Mouse (Mus musculus) CH12.LX (cell line): ENCODE results near the gene Tspan15. TPM values are rescaled to one million over a fixed set of nuclear protein-coding genes. Genes with fewer than 3 reads are reported as not detected.

Source experiments
- DNase-seq: peaks from one replicate; pipeline ENCODE4 v3.0.0-alpha.2; 2013; ENCODE audit errors: extremely low read depth
- H3K27ac ChIP-seq: 2 replicates; pipeline ENCODE4 v1.5.1; 2012; ENCODE audit warnings: low read depth, mild to moderate bottlenecking, control low read depth, moderate library complexity; ENCODE audit not compliant: insufficient read depth
- H3K27me3 ChIP-seq: replicated peaks from 2 replicates; pipeline ENCODE3; 2012; ENCODE audit warnings: inconsistent platforms
- H3K36me3 ChIP-seq, 2 experiments: replicated peaks in 1 of 2; 2 replicates each; pipeline versions ENCODE3 to v1.6.1; 2012; ENCODE audit warnings: inconsistent platforms in 1 of 2, low read length in 1 of 2, mild to moderate bottlenecking in 1 of 2, mixed read lengths in 1 of 2, moderate library complexity in 1 of 2; ENCODE audit not compliant: control insufficient read depth in 1 of 2, insufficient read depth in 1 of 2
- H3K4me1 ChIP-seq, 2 experiments: 2 replicates each; pipeline ENCODE4 v1.6.1; 2012; ENCODE audit warnings: inconsistent platforms in 1 of 2, moderate library complexity in 1 of 2; ENCODE audit not compliant: insufficient read depth in 2 of 2, control insufficient read depth in 1 of 2
- H3K4me2 ChIP-seq: 2 replicates; pipeline ENCODE4 v1.6.1; 2012; ENCODE audit warnings: low read depth, mild to moderate bottlenecking, control low read depth; ENCODE audit not compliant: poor library complexity, insufficient read depth, severe bottlenecking
- H3K4me3 ChIP-seq, 3 experiments: fragments of 150-350 bp in 1 of 3; sonication (generic) in 1 of 3; replicated peaks in 1 of 3; 2 replicates each; pipeline versions ENCODE3 to v1.5.1; 2011 to 2012; ENCODE audit warnings: low read depth in 2 of 3, low read length in 2 of 3, mild to moderate bottlenecking in 2 of 3, moderate library complexity in 2 of 3, control low read depth in 1 of 3, improper control_type of control experiment in 1 of 3, inconsistent platforms in 1 of 3, mixed read lengths in 1 of 3; ENCODE audit not compliant: poor library complexity in 1 of 3
- H3K79me2 ChIP-seq: replicated peaks from 2 replicates; pipeline ENCODE4 v1.6.1; 2012; ENCODE audit warnings: mild to moderate bottlenecking, moderate library complexity; ENCODE audit not compliant: control insufficient read depth, poor library complexity, insufficient read depth, severe bottlenecking; ENCODE audit errors: extremely low read depth
- H3K9ac ChIP-seq: 2 replicates; pipeline ENCODE4 v1.6.1; 2012; ENCODE audit warnings: low read depth, mild to moderate bottlenecking, control low read depth, moderate library complexity; ENCODE audit not compliant: insufficient read depth
- H3K9me3 ChIP-seq: replicated peaks from 2 replicates; pipeline ENCODE3; 2012; ENCODE audit warnings: low read length, inconsistent platforms, mixed read lengths
- CHD1 ChIP-seq: IDR thresholded peaks from 2 replicates; pipeline ENCODE4 v1.6.1; 2012; ENCODE audit warnings: low read depth, low read length, improper control_type of control experiment, inconsistent platforms
- ELF1 ChIP-seq: IDR thresholded peaks from 2 replicates; pipeline ENCODE4 v1.6.1; 2014; ENCODE audit warnings: low read depth, mild to moderate bottlenecking, inconsistent platforms, low read length, improper control_type of control experiment
- HCFC1 ChIP-seq: IDR thresholded peaks from 2 replicates; pipeline ENCODE4 v1.6.1; 2012; ENCODE audit warnings: low read depth, mild to moderate bottlenecking, inconsistent platforms, low read length, improper control_type of control experiment
- IRF4 ChIP-seq: IDR thresholded peaks from 2 replicates; pipeline ENCODE4 v1.6.1; 2014; ENCODE audit warnings: low read depth, mild to moderate bottlenecking, inconsistent platforms, low read length, improper control_type of control experiment
- KAT2A ChIP-seq: IDR thresholded peaks from 2 replicates; pipeline ENCODE4 v1.6.1; 2012; ENCODE audit warnings: low read length, improper control_type of control experiment, inconsistent platforms; ENCODE audit not compliant: insufficient replicate concordance
- PAX5 ChIP-seq: IDR thresholded peaks from 2 replicates; pipeline ENCODE4 v1.6.1; 2012; ENCODE audit warnings: low read length, inconsistent platforms, mixed read lengths
- POLR2A ChIP-seq: IDR thresholded peaks from 2 replicates; pipeline ENCODE4 v1.6.1; 2011; ENCODE audit warnings: low read depth, mild to moderate bottlenecking, improper control_type of control experiment, low read length
- POLR2AphosphoS2 ChIP-seq: IDR thresholded peaks from 2 replicates; pipeline ENCODE4 v1.6.1; 2011; ENCODE audit warnings: low read depth, low read length, improper control_type of control experiment
- RCOR1 ChIP-seq: conservative IDR thresholded peaks from 2 replicates; pipeline ENCODE4 v1.6.1; 2012; ENCODE audit warnings: low read depth, mild to moderate bottlenecking, inconsistent platforms, low read length, improper control_type of control experiment
- SIN3A ChIP-seq: IDR thresholded peaks from 2 replicates; pipeline ENCODE4 v1.6.1; 2012; ENCODE audit warnings: low read length, improper control_type of control experiment, inconsistent platforms
- SMC3 ChIP-seq: IDR thresholded peaks from 2 replicates; pipeline ENCODE4 v1.6.1; 2011; ENCODE audit warnings: low read depth, low read length, improper control_type of control experiment
- TCF12 ChIP-seq: IDR thresholded peaks from 2 replicates; pipeline ENCODE4 v1.6.1; 2014; ENCODE audit warnings: low read depth, mild to moderate bottlenecking, inconsistent platforms, low read length, improper control_type of control experiment
- ZNF384 ChIP-seq: IDR thresholded peaks from 2 replicates; pipeline ENCODE4 v1.6.1; 2012; ENCODE audit warnings: low read depth, low read length, improper control_type of control experiment, inconsistent platforms
- dilution Hi-C: fragments of 300-500 bp; cut with MboI; formaldehyde crosslinking; loops from 2 replicates; pipeline ENCODE4 v1.14.3; 2020; ENCODE audit warnings: low sequenced_read_pairs; ENCODE audit not compliant: extremely low pct_unique_long_range_greater_than_20kb, extremely low pct_ligation_motif_present
- in situ Hi-C: fragments of 300-500 bp; cut with MboI; formaldehyde crosslinking; loops from 3 replicates; pipeline ENCODE4 v1.14.3; 2019; ENCODE audit warnings: low sequenced_read_pairs, low pct_ligation_motif_present, low pct_unique_long_range_greater_than_20kb, mixed read lengths
- polyA plus RNA-seq: library from polyadenylated mRNA; unstranded; fragments of >175 nt; gene quantifications from 2 replicates; pipeline ENCODE4 v1.2.1, GENCODE M21; 2012; ENCODE audit warnings: low read depth; ENCODE audit not compliant: insufficient read length
- total RNA-seq, 2 experiments: library from RNA; depleted of rRNA; stranded (reverse); fragments of 300-350 nt in 1 of 2; fragments of >200 nt in 1 of 2; gene quantifications; 2 replicates each; pipeline ENCODE4 v1.2.3; 2012 to 2014

Tspan15 gene
- total and polyA plus RNA-seq, 3 experiments: 0.12 to 0.30 TPM; not detected in 1

- no peak overlapping the region for H3K9ac ChIP-seq
- peaks cover 10% of the 10 kb centered on the region for H3K9me3 ChIP-seq
- H3K27me3 ChIP-seq: peaks cover 5% of the 10 kb centered on the region
- H3K36me3 ChIP-seq: no peaks in the 10 kb centered on the region
- TF ChIP-seq CHD1: no peak
- TF ChIP-seq, all 38 proteins: peak for 0
- Histone ChIP-seq H3K4me2 (no peak overlapping the region), H3K4me1 (peaks cover 4 to 7% of the 10 kb centered on the region in 2 experiments), H3K79me2 (no peaks in the 10 kb centered on the region), H3K4me3 (no peak overlapping the region), H3K27ac (no peak overlapping the region)
- in situ Hi-C loops (no loop called here), dilution Hi-C loops (no loop called here)
- DNase-seq: no peak
Measured at GRCm38 (mm10) chr10:62239270-62239669, 8.2 kb upstream of the Tspan15 start.

GRCm38 (mm10) chr10:62238688-62239087 is 7.6 kb upstream of the Tspan15 start:
- Histone ChIP-seq H3K27me3 (peaks cover 6% of the 10 kb centered on the region), H3K4me1 (peaks cover 4 to 7% of the 10 kb centered on the region in 2 experiments), H3K4me2 (no peak overlapping the region), H3K9me3 (peaks cover 4% of the 10 kb centered on the region), H3K36me3 (no peaks in the 10 kb centered on the region), H3K4me3 (no peak overlapping the region), H3K9ac (no peak overlapping the region), H3K27ac (no peak overlapping the region), H3K79me2 (no peaks in the 10 kb centered on the region)
- no peak for TF ChIP-seq RCOR1
- no peak for TF ChIP-seq HCFC1
- no peak for TF ChIP-seq IRF4
- TF ChIP-seq SMC3: no peak
- no peak for TF ChIP-seq SIN3A
- TF ChIP-seq POLR2AphosphoS2: no peak
- no peak for TF ChIP-seq ZNF384
- no peak for TF ChIP-seq TCF12
- no peak for TF ChIP-seq POLR2A
- no peak for TF ChIP-seq KAT2A
- TF ChIP-seq PAX5: no peak
- no peak for DNase-seq
- dilution Hi-C loops (no loop called here), in situ Hi-C loops (no loop called here)

GRCm38 (mm10) chr10:62237205-62237604 is 6.2 kb upstream of the Tspan15 start:
- no peak for DNase-seq
- no peaks in the 10 kb centered on the region for H3K36me3 ChIP-seq
- no peak overlapping the region for H3K4me3 ChIP-seq
- no peaks in the 10 kb centered on the region for H3K79me2 ChIP-seq
- no peak overlapping the region for H3K9ac ChIP-seq
- H3K4me1 ChIP-seq: peaks cover 4% of the 10 kb centered on the region in 2 experiments
- no peaks in the 10 kb centered on the region for H3K9me3 ChIP-seq
- no peak overlapping the region for H3K27ac ChIP-seq
- dilution Hi-C loops (no loop called here), in situ Hi-C loops (no loop called here)
- peaks cover 19% of the 10 kb centered on the region for H3K27me3 ChIP-seq
- no peak for TF ChIP-seq PAX5
- TF ChIP-seq ELF1: no peak
- no peak overlapping the region for H3K4me2 ChIP-seq
